Mouse (Mus musculus) ovary, adult 18-20 months (tissue): Measurements from ENCODE around the gene Ccl4.

Experiments used
- DNase-seq: peaks from one replicate; pipeline ENCODE4 v3.0.0; 2022; ENCODE audit warnings: low spot score, mixed read lengths

The Ccl4 gene

GRCm38 (mm10) chr11:83675665-83676064, 13.3 kb downstream of the Ccl4 start:
- DNase-seq = no peak

- DNase-seq = no peak
Observed at GRCm38 (mm10) chr11:83689918-83690317, 27.5 kb downstream of the Ccl4 start.

- DNase-seq = no peak
Observed at GRCm38 (mm10) chr11:83692008-83692407, 29.6 kb downstream of the Ccl4 start.

GRCm38 (mm10) chr11:83703705-83704104, 41.3 kb downstream of the Ccl4 start, which contains the start of gene Wfdc17:
TSS of gene Wfdc17 (plus strand) at chr11:83703991.
- DNase-seq = no peak

- DNase-seq = no peak
Observed at GRCm38 (mm10) chr11:83708715-83709114, 46.3 kb downstream of the Ccl4 start, which contains the start of gene Wfdc18. TSS of gene Wfdc18 (plus strand) at chr11:83709015.

GRCm38 (mm10) chr11:83709683-83710082, 47.3 kb downstream of the Ccl4 start:
- no peak for DNase-seq

GRCm38 (mm10) chr11:83712671-83713070, 50.3 kb downstream of the Ccl4 start:
- DNase-seq = no peak

- DNase-seq = no peak
Observed at GRCm38 (mm10) chr11:83713925-83714324, 51.5 kb downstream of the Ccl4 start.
